Mouse (Mus musculus) midbrain, embryonic 16.5 days (tissue): ENCODE data around the gene Fgfr2. TPM values are rescaled to one million over a fixed set of nuclear protein-coding genes. Genes with fewer than 3 reads are reported as not detected.

Experiments
- ATAC-seq: fragments of 200-750 bp; cut with Nextera tagmentation; 2 replicates; pipeline ENCODE4 v1.8.0; 2017; ENCODE audit warnings: moderate TSS enrichment
- H3K27ac ChIP-seq: fragments of 300-500 bp; sonication (generic); 2 replicates; pipeline ENCODE4 v1.5.1; 2014; ENCODE audit warnings: mild to moderate bottlenecking, low read length, mixed read lengths
- H3K27me3 ChIP-seq: fragments of 300-500 bp; sonication (generic); 2 replicates; pipeline ENCODE4 v1.6.1; 2014; ENCODE audit warnings: low read depth, low read length, mixed read lengths; ENCODE audit not compliant: control insufficient read depth, insufficient read depth
- H3K36me3 ChIP-seq: fragments of 300-500 bp; sonication (generic); 2 replicates; pipeline ENCODE4 v1.6.1; 2014; ENCODE audit warnings: mild to moderate bottlenecking, low read length, moderate library complexity, mixed read lengths; ENCODE audit not compliant: control insufficient read depth, insufficient read depth
- H3K4me1 ChIP-seq: fragments of 300-500 bp; sonication (generic); 2 replicates; pipeline ENCODE4 v1.6.1; 2014; ENCODE audit warnings: mild to moderate bottlenecking, low read length, mixed read lengths; ENCODE audit not compliant: control insufficient read depth, insufficient read depth
- H3K4me2 ChIP-seq: fragments of 300-500 bp; sonication (generic); 2 replicates; pipeline ENCODE4 v1.6.1; 2014; ENCODE audit warnings: mild to moderate bottlenecking, low read length, mixed read lengths
- H3K4me3 ChIP-seq: fragments of 300-500 bp; sonication (generic); 2 replicates; pipeline ENCODE4 v1.5.1; 2014; ENCODE audit warnings: low read depth, mild to moderate bottlenecking, low read length, moderate library complexity, mixed read lengths
- H3K9ac ChIP-seq: fragments of 300-500 bp; sonication (generic); 2 replicates; pipeline ENCODE4 v1.6.1; 2014; ENCODE audit warnings: low read depth, low read length, mixed read lengths
- H3K9me3 ChIP-seq: fragments of 300-500 bp; sonication (generic); replicated peaks from 2 replicates; pipeline ENCODE4 v1.6.1; 2014; ENCODE audit warnings: mild to moderate bottlenecking, low read length, mixed read lengths; ENCODE audit not compliant: control insufficient read depth, poor library complexity, severe bottlenecking
- WGBS: fragments of 180-500 bp; shearing (Covaris S2); extraction: QIAGEN DNeasy Blood & Tissue Kit; methylation state at CpG from one replicate; pipeline ENCODE4 v1.1.7; 2014; 5-methylcytosine and 5-hydroxymethylcytosine counted together
- polyA plus RNA-seq: library from polyadenylated mRNA; unstranded; fragments of >200 nt; fragmentation: Nextera tagmentation; extraction: Ambion mirVana; gene quantifications from 2 replicates; pipeline ENCODE4 v1.2.1, GENCODE M21; 2015

Gene Fgfr2
- polyA plus RNA-seq, 1 experiment from 2014 or later = 23.8 TPM

- no peak for ATAC-seq
Measured at GRCm38 (mm10) chr7:130734195-130734787, 2388.9 kb downstream of the Fgfr2 start.

GRCm38 (mm10) chr7:130733423-130733822 lies 2389.7 kb downstream of the Fgfr2 start:
- 91% methylated on average over 8 of the region's 8 CpGs for WGBS
- peaks cover 13% of the 10 kb centered on the region for H3K4me1 ChIP-seq
- H3K36me3 ChIP-seq = peaks cover 32% of the 10 kb centered on the region
- no peak overlapping the region for H3K4me2 ChIP-seq
- no peak overlapping the region for H3K9ac ChIP-seq
- no peaks in the 10 kb centered on the region for H3K9me3 ChIP-seq
- ATAC-seq = no peak
- no peak overlapping the region for H3K4me3 ChIP-seq
- peak overlapping the region; percentile 43 for H3K27ac ChIP-seq
- no peaks in the 10 kb centered on the region for H3K27me3 ChIP-seq

More at GRCm38 (mm10) chr7:130734195-130734787, 2388.9 kb downstream of the Fgfr2 start:
- no peak overlapping the region for H3K4me3 ChIP-seq
- H3K9me3 ChIP-seq = no peaks in the 10 kb centered on the region
- no peak overlapping the region for H3K4me2 ChIP-seq
- peaks cover 30% of the 10 kb centered on the region for H3K36me3 ChIP-seq
- no peaks in the 10 kb centered on the region for H3K27me3 ChIP-seq
- no peak overlapping the region for H3K27ac ChIP-seq
- peaks cover 13% of the 10 kb centered on the region for H3K4me1 ChIP-seq
- H3K9ac ChIP-seq = no peak overlapping the region
- 98% methylated on average over 2 of the region's 2 CpGs for WGBS

GRCm38 (mm10) chr7:130732908-130733307 lies 2390.2 kb downstream of the Fgfr2 start:
- Histone ChIP-seq H3K4me2 (no peak overlapping the region), H3K4me1 (peaks cover 13% of the 10 kb centered on the region), H3K27me3 (no peaks in the 10 kb centered on the region), H3K4me3 (no peak overlapping the region), H3K9ac (no peak overlapping the region), H3K27ac (peak overlapping the region; percentile 43), H3K9me3 (no peaks in the 10 kb centered on the region), H3K36me3 (peaks cover 32% of the 10 kb centered on the region)
- no peak for ATAC-seq
- WGBS = 39% methylated on average over 6 of the region's 6 CpGs

- Histone ChIP-seq H3K9me3 (no peaks in the 10 kb centered on the region), H3K4me3 (no peak overlapping the region), H3K4me1 (peaks cover 13% of the 10 kb centered on the region), H3K27me3 (no peaks in the 10 kb centered on the region), H3K9ac (0 out of 2 replicates have a peak overlapping the region, but pooled peaks have one; percentile 11), H3K27ac (peak overlapping the region; percentile 15), H3K36me3 (peaks cover 32% of the 10 kb centered on the region), H3K4me2 (no peak overlapping the region)
- ATAC-seq = no peak
- 56% methylated on average over 7 of the region's 7 CpGs for WGBS
Measured at GRCm38 (mm10) chr7:130731792-130732191, 2391.4 kb downstream of the Fgfr2 start.

- peaks cover 14% of the 10 kb centered on the region for H3K36me3 ChIP-seq
- H3K9ac ChIP-seq = no peak overlapping the region
- no peak overlapping the region for H3K4me2 ChIP-seq
- no peaks in the 10 kb centered on the region for H3K9me3 ChIP-seq
- WGBS = 89% methylated on average over 4 of the region's 4 CpGs
- no peak for ATAC-seq
- H3K4me3 ChIP-seq = no peak overlapping the region
- H3K27ac ChIP-seq = no peak overlapping the region
- H3K27me3 ChIP-seq = no peaks in the 10 kb centered on the region
- peaks cover 10% of the 10 kb centered on the region for H3K4me1 ChIP-seq
Measured at GRCm38 (mm10) chr7:130727560-130727959, 2395.6 kb downstream of the Fgfr2 start.

GRCm38 (mm10) chr7:130726724-130727422 lies 2396.3 kb downstream of the Fgfr2 start:
- Histone ChIP-seq H3K27ac (no peak overlapping the region), H3K27me3 (no peaks in the 10 kb centered on the region), H3K4me3 (no peak overlapping the region), H3K9me3 (no peaks in the 10 kb centered on the region), H3K4me2 (no peak overlapping the region), H3K9ac (no peak overlapping the region), H3K36me3 (peaks cover 14% of the 10 kb centered on the region), H3K4me1 (peaks cover 7% of the 10 kb centered on the region)
- 76% methylated on average over 8 of the region's 8 CpGs for WGBS
- ATAC-seq = no peak

GRCm38 (mm10) chr7:130726185-130726584 lies 2397.0 kb downstream of the Fgfr2 start:
- Histone ChIP-seq H3K9ac (no peak overlapping the region), H3K9me3 (no peaks in the 10 kb centered on the region), H3K27me3 (no peaks in the 10 kb centered on the region), H3K4me2 (no peak overlapping the region), H3K4me3 (no peak overlapping the region), H3K4me1 (peaks cover 3% of the 10 kb centered on the region), H3K36me3 (peaks cover 14% of the 10 kb centered on the region), H3K27ac (no peak overlapping the region)
- no peak for ATAC-seq
- WGBS = 77% methylated on average over 3 of the region's 3 CpGs

GRCm38 (mm10) chr7:130720646-130721335 lies 2402.4 kb downstream of the Fgfr2 start:
- no peaks in the 10 kb centered on the region for H3K9me3 ChIP-seq
- H3K4me1 ChIP-seq = peaks cover 21% of the 10 kb centered on the region
- ATAC-seq = 0 out of 2 replicates have a peak, but pooled peaks have one; percentile 20
- H3K4me2 ChIP-seq = no peak overlapping the region
- H3K27ac ChIP-seq = peak overlapping the region; percentile 47; the same call in 1 of the 2 replicates
- 50% methylated on average over 9 of the region's 9 CpGs for WGBS
- H3K27me3 ChIP-seq = no peaks in the 10 kb centered on the region
- peaks cover 14% of the 10 kb centered on the region for H3K36me3 ChIP-seq
- no peak overlapping the region for H3K4me3 ChIP-seq
- H3K9ac ChIP-seq = no peak overlapping the region
